Mouse (Mus musculus): ENCODE measurements around the gene Pgrmc1. TPM values are rescaled to one million over a fixed set of nuclear protein-coding genes. Genes with fewer than 3 reads are reported as not detected.
"Not testable (repeated sequence)": the region's sequence is repeated elsewhere in the genome, so short reads cannot be mapped to it uniquely, and the experiment has no call there.

Gene Pgrmc1
- total and polyA plus RNA-seq, 2 experiments from 2014 or later: 484 to 690 TPM

- no peak for TF ChIP-seq CTCF (IDR thresholded peaks at IDR 0.05; ENCODE audit: low read depth)
- H3K27me3 ChIP-seq (ENCODE audit: insufficient read depth, low read length): no peaks in the 10 kb centered on the region
- H3K4me2 ChIP-seq (ENCODE audit: low read depth): no peak overlapping the region
- ATAC-seq (no peak), DNase-seq (no peak)
- no peak overlapping the region for H3K9ac ChIP-seq
- H3K27ac ChIP-seq (ENCODE audit: low read depth, low read length): no peak overlapping the region
- 77% methylated on average over 4 of the region's 4 CpGs for whole genome bisulfite sequencing
- no peak overlapping the region for H3K4me3 ChIP-seq (ENCODE audit: low read depth, low read length)
- no peaks in the 10 kb centered on the region for H3K9me3 ChIP-seq (ENCODE audit: low read length)
- no peaks in the 10 kb centered on the region for H3K4me1 ChIP-seq (ENCODE audit: insufficient read depth)
- no peaks in the 10 kb centered on the region for H3K36me3 ChIP-seq (ENCODE audit: insufficient read depth)
Measured at GRCm38 (mm10) chrX:36591539-36591938, 6.5 kb upstream of the Pgrmc1 start.

DNA sequence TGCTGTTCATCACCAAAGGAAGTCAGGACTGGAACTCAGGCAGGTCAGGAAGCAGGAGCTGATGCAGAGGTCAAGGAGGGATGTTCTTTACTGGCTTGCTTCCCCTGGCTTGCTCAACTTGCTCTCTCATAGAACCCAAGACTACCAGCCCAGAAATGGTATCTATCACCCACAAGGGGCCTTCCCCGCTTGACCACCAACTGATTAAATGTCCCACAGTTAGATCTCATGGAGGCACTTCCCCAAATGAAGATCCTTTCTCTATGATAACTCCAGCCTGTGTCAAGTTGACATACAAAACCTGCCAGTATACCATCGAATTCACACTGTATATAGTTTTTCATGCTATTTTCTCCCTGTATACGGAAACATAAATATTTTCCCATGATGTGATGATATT is 2.8 kb upstream of the Pgrmc1 start:
- ATAC-seq (no peak), DNase-seq (no peak)
- H3K9me3 ChIP-seq (ENCODE audit: low read length): no peaks in the 10 kb centered on the region
- no peaks in the 10 kb centered on the region for H3K36me3 ChIP-seq (ENCODE audit: insufficient read depth)
- no peak overlapping the region for H3K4me3 ChIP-seq (ENCODE audit: low read depth, low read length)
- WGBS: 77% methylated on average over 3 of the region's 3 CpGs
- no peak overlapping the region for H3K27ac ChIP-seq (ENCODE audit: low read depth, low read length)
- TF ChIP-seq CTCF (IDR thresholded peaks at IDR 0.05; ENCODE audit: low read depth): no peak
- H3K27me3 ChIP-seq (ENCODE audit: insufficient read depth, low read length): no peaks in the 10 kb centered on the region
- H3K4me1 ChIP-seq (ENCODE audit: insufficient read depth): peaks cover 6% of the 10 kb centered on the region; the same call in 1 of the 2 replicates
- H3K4me2 ChIP-seq (ENCODE audit: low read depth): no peak overlapping the region
- H3K9ac ChIP-seq: no peak overlapping the region

DNA sequence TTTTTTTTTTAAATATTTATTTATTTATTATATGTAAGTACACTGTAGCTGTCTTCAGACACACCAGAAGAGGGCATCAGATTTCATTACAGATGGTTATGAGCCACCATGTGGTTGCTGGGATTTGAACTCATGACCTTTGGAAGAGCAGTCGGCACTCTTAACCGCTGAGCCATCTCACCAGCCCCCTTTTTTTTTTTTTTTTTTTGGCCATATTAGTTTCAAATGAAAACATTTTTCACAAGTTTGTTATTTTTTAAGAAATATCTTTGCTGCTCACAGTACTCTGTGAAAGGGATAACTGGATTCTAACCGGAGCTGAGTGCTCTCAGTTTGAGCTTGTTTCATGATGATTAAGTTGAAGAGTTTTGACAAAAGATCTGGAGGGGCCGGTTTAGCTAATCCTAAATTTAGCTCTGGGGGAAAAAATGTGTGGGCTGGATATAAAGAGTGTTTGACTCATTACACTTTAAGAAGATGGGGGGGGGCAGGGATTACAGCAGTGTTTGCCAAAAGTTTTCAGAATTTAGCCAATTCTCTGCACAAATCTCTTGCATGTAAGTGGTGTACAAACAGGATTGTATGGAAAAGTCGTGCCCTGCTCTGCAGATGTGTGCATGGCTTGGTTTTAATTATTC is 1.4 kb upstream of the Pgrmc1 start:
- DNase-seq; H3K27ac ChIP-seq (ENCODE audit: low read depth, low read length); H3K9me3 ChIP-seq (ENCODE audit: low read length); H3K27me3 ChIP-seq (ENCODE audit: insufficient read depth, low read length); H3K4me2 ChIP-seq (ENCODE audit: low read depth); H3K9ac ChIP-seq; H3K36me3 ChIP-seq (ENCODE audit: insufficient read depth); H3K4me3 ChIP-seq (ENCODE audit: low read depth, low read length); ATAC-seq; H3K4me1 ChIP-seq (ENCODE audit: insufficient read depth): not testable (repeated sequence)
- WGBS: 45% methylated on average over 3 of the region's 5 CpGs

GRCm38 (mm10) chrX:36598390-36598810 is 394 bp downstream of the Pgrmc1 start:
- Histone ChIP-seq H3K4me3 (ENCODE audit: low read depth, low read length) (peak overlapping the region; percentile 59), H3K36me3 (ENCODE audit: insufficient read depth) (no peaks in the 10 kb centered on the region), H3K27me3 (ENCODE audit: insufficient read depth, low read length) (no peaks in the 10 kb centered on the region), H3K9me3 (ENCODE audit: low read length) (no peaks in the 10 kb centered on the region), H3K9ac (peak overlapping the region; percentile 86), H3K4me1 (ENCODE audit: insufficient read depth) (peaks cover 6% of the 10 kb centered on the region; the same call in 1 of the 2 replicates), H3K4me2 (ENCODE audit: low read depth) (peak overlapping the region; percentile 54), H3K27ac (ENCODE audit: low read depth, low read length) (peak overlapping the region; percentile 87)
- DNase-seq (no peak), ATAC-seq (peak; percentile 64)
- TF ChIP-seq CTCF (IDR thresholded peaks at IDR 0.05; ENCODE audit: low read depth): no peak
- WGBS: 33% methylated on average over 41 of the region's 41 CpGs

- Histone ChIP-seq H3K9me3 (ENCODE audit: low read length) (no peaks in the 10 kb centered on the region), H3K4me3 (ENCODE audit: low read depth, low read length) (peak overlapping the region; percentile 59), H3K9ac (peak overlapping the region; percentile 86), H3K27me3 (ENCODE audit: insufficient read depth, low read length) (no peaks in the 10 kb centered on the region), H3K4me2 (ENCODE audit: low read depth) (peak overlapping the region; percentile 54), H3K36me3 (ENCODE audit: insufficient read depth) (no peaks in the 10 kb centered on the region), H3K4me1 (ENCODE audit: insufficient read depth) (peaks cover 6% of the 10 kb centered on the region; the same call in 1 of the 2 replicates), H3K27ac (ENCODE audit: low read depth, low read length) (peak overlapping the region; percentile 87)
- DNase-seq (peak; percentile 42), ATAC-seq (peak; percentile 62)
- 32% methylated on average over 14 of the region's 14 CpGs for WGBS
- TF ChIP-seq CTCF (IDR thresholded peaks at IDR 0.05; ENCODE audit: low read depth): no peak
Measured at GRCm38 (mm10) chrX:36598861-36599344, 897 bp downstream of the Pgrmc1 start.

DNA sequence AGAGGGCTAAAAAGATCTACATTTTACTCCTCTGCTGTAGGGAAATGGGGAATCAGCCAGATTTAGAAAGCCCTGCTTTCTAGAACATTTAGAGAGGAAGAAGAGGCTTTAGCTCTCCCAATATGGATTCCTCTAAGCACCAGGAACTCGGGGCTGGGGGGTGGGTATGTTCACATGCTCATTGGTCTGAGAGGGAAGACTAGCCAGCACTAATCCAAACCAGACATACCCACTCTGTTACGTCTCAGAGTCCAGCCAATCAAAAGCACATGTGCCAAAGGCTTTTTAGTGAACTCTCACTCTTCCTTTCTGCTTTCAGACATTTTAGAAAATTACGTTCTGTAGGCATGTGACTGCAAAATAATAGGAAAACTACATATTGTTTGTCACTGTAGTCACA is 1.6 kb downstream of the Pgrmc1 start:
- H3K4me2 ChIP-seq (ENCODE audit: low read depth): peak overlapping the region; percentile 54
- H3K9me3 ChIP-seq (ENCODE audit: low read length): no peaks in the 10 kb centered on the region
- 37% methylated on average over 3 of the region's 3 CpGs for WGBS
- no peak for TF ChIP-seq CTCF (IDR thresholded peaks at IDR 0.05; ENCODE audit: low read depth)
- H3K27me3 ChIP-seq (ENCODE audit: insufficient read depth, low read length): no peaks in the 10 kb centered on the region
- no peaks in the 10 kb centered on the region for H3K36me3 ChIP-seq (ENCODE audit: insufficient read depth)
- H3K4me1 ChIP-seq (ENCODE audit: insufficient read depth): peaks cover 6% of the 10 kb centered on the region; the same call in 1 of the 2 replicates
- peak overlapping the region; percentile 59 for H3K4me3 ChIP-seq (ENCODE audit: low read depth, low read length)
- peak overlapping the region; percentile 86 for H3K9ac ChIP-seq
- ATAC-seq (no peak), DNase-seq (no peak)
- no peak overlapping the region for H3K27ac ChIP-seq (ENCODE audit: low read depth, low read length)

GRCm38 (mm10) chrX:36600066-36600465 is 2.1 kb downstream of the Pgrmc1 start:
- no peak for DNase-seq

More at GRCm38 (mm10) chrX:36600066-36600465, 2.1 kb downstream of the Pgrmc1 start:
- ATAC-seq: no peak
- Histone ChIP-seq H3K27me3 (ENCODE audit: insufficient read depth, low read length) (no peaks in the 10 kb centered on the region), H3K4me1 (ENCODE audit: insufficient read depth) (peaks cover 6% of the 10 kb centered on the region; the same call in 1 of the 2 replicates), H3K4me2 (ENCODE audit: low read depth) (peak overlapping the region; percentile 54), H3K36me3 (ENCODE audit: insufficient read depth) (no peaks in the 10 kb centered on the region), H3K9me3 (ENCODE audit: low read length) (no peaks in the 10 kb centered on the region), H3K9ac (no peak overlapping the region), H3K4me3 (ENCODE audit: low read depth, low read length) (peak overlapping the region; percentile 59), H3K27ac (ENCODE audit: low read depth, low read length) (no peak overlapping the region)
- 69% methylated on average over 8 of the region's 8 CpGs for WGBS
- no peak for TF ChIP-seq CTCF (IDR thresholded peaks at IDR 0.05; ENCODE audit: low read depth)

Data from forebrain, postnatal 0 days (tissue).